Mouse (Mus musculus): ENCODE measurements around the gene Rpp25l. TPM values are rescaled to one million over a fixed set of nuclear protein-coding genes. Genes with fewer than 3 reads are reported as not detected.

The Rpp25l gene
- polyA plus RNA-seq, 2 experiments = 24.0 to 31.4 TPM

- Histone ChIP-seq H3K4me1 (replicated peaks; ENCODE audit: control insufficient read depth in 2 of 2, insufficient read depth in 2 of 2, low read length in 1 of 2) (peaks cover 18 to 30% of the 10 kb centered on the region in 2 experiments), H3K4me2 (ENCODE audit: low read depth) (peak overlapping the region; percentile 70)
- TF ChIP-seq CTCF (IDR thresholded peaks at IDR 0.05; ENCODE audit: low read depth) (peak; percentile 63), EP300 (IDR thresholded peaks at IDR 0.05; ENCODE audit: low read depth) (no peak)
Measured at GRCm38 (mm10) chr4:41760288-41760721, 47.0 kb upstream of the Rpp25l start.

GRCm38 (mm10) chr4:41759656-41760287 lies 46.4 kb upstream of the Rpp25l start:
- DNase-seq (ENCODE audit: low read depth in 3 of 3, low spot score in 3 of 3) (no peak), ATAC-seq (ENCODE audit: insufficient read depth) (peak; percentile 27)
- H3K9ac ChIP-seq (replicated peaks) = peak overlapping the region; percentile 47
- WGBS (ENCODE audit: insufficient replicate concordance) = 20% methylated on average over 6 of the region's 6 CpGs
- H3K27me3 ChIP-seq (ENCODE audit: control insufficient read depth, insufficient read depth, low read length) = no peaks in the 10 kb centered on the region
- no peaks in the 10 kb centered on the region for H3K9me3 ChIP-seq (ENCODE audit: control insufficient read depth, low read length)
- peak overlapping the region; percentile 4 for H3K27ac ChIP-seq
- peaks cover 18 to 31% of the 10 kb centered on the region in 2 experiments for H3K4me1 ChIP-seq (replicated peaks; ENCODE audit: control insufficient read depth in 2 of 2, insufficient read depth in 2 of 2, low read length in 1 of 2)
- no peaks in the 10 kb centered on the region; the same call in 1 of the 2 replicates for H3K36me3 ChIP-seq (replicated peaks; ENCODE audit: control insufficient read depth, insufficient read depth, low read depth)
- peak overlapping the region; percentile 70 for H3K4me2 ChIP-seq (ENCODE audit: low read depth)
- TF ChIP-seq CTCF (IDR thresholded peaks at IDR 0.05; ENCODE audit: low read depth) = no peak
- TF ChIP-seq EP300 (IDR thresholded peaks at IDR 0.05; ENCODE audit: low read depth) = no peak
- H3K4me3 ChIP-seq (ENCODE audit: insufficient read depth in 1 of 2, low read depth in 2 of 2, low read length in 2 of 2) = peak overlapping the region; percentile 41 to 52

More at GRCm38 (mm10) chr4:41760288-41760721, 47.0 kb upstream of the Rpp25l start:
- DNase-seq (ENCODE audit: low read depth in 3 of 3, low spot score in 3 of 3) (peak; percentile 71 to 75 (median 71)), ATAC-seq (ENCODE audit: insufficient read depth) (peak; percentile 87)
- Histone ChIP-seq H3K27ac (peak overlapping the region; percentile 27), H3K9me3 (ENCODE audit: control insufficient read depth, low read length) (no peaks in the 10 kb centered on the region), H3K27me3 (ENCODE audit: control insufficient read depth, insufficient read depth, low read length) (no peaks in the 10 kb centered on the region), H3K9ac (replicated peaks) (peak overlapping the region; percentile 47), H3K36me3 (replicated peaks; ENCODE audit: control insufficient read depth, insufficient read depth, low read depth) (no peaks in the 10 kb centered on the region; the same call in 1 of the 2 replicates), H3K4me3 (ENCODE audit: insufficient read depth in 1 of 2, low read depth in 2 of 2, low read length in 2 of 2) (peak overlapping the region; percentile 41 to 52)
- WGBS (ENCODE audit: insufficient replicate concordance) = 1% methylated on average over 15 of the region's 15 CpGs

GRCm38 (mm10) chr4:41759206-41759605 lies 45.9 kb upstream of the Rpp25l start:
- Histone ChIP-seq H3K9me3 (ENCODE audit: control insufficient read depth, low read length) (no peaks in the 10 kb centered on the region), H3K27ac (peak overlapping the region; percentile 4; the same call in 1 of the 2 replicates), H3K4me3 (ENCODE audit: insufficient read depth in 1 of 2, low read depth in 2 of 2, low read length in 2 of 2) (no peak overlapping the region), H3K4me1 (replicated peaks; ENCODE audit: control insufficient read depth in 2 of 2, insufficient read depth in 2 of 2, low read length in 1 of 2) (peaks cover 18 to 34% of the 10 kb centered on the region in 2 experiments), H3K36me3 (replicated peaks; ENCODE audit: control insufficient read depth, insufficient read depth, low read depth) (no peaks in the 10 kb centered on the region; the same call in 1 of the 2 replicates), H3K9ac (replicated peaks) (no peak overlapping the region), H3K4me2 (ENCODE audit: low read depth) (no peak overlapping the region), H3K27me3 (ENCODE audit: control insufficient read depth, insufficient read depth, low read length) (no peaks in the 10 kb centered on the region)
- 77% methylated on average over 9 of the region's 9 CpGs for WGBS (ENCODE audit: insufficient replicate concordance)
- no peak for DNase-seq (ENCODE audit: low read depth in 3 of 3, low spot score in 3 of 3)
- no peak for ATAC-seq (ENCODE audit: insufficient read depth)
- TF ChIP-seq CTCF (IDR thresholded peaks at IDR 0.05; ENCODE audit: low read depth) = no peak
- TF ChIP-seq EP300 (IDR thresholded peaks at IDR 0.05; ENCODE audit: low read depth) = no peak

GRCm38 (mm10) chr4:41758701-41759100 lies 45.4 kb upstream of the Rpp25l start:
- Histone ChIP-seq H3K4me1 (replicated peaks; ENCODE audit: control insufficient read depth in 2 of 2, insufficient read depth in 2 of 2, low read length in 1 of 2) (peaks cover 18 to 34% of the 10 kb centered on the region in 2 experiments), H3K4me3 (ENCODE audit: insufficient read depth in 1 of 2, low read depth in 2 of 2, low read length in 2 of 2) (no peak overlapping the region), H3K36me3 (replicated peaks; ENCODE audit: control insufficient read depth, insufficient read depth, low read depth) (no peaks in the 10 kb centered on the region; the same call in 1 of the 2 replicates), H3K4me2 (ENCODE audit: low read depth) (no peak overlapping the region), H3K9me3 (ENCODE audit: control insufficient read depth, low read length) (no peaks in the 10 kb centered on the region), H3K27ac (no peak overlapping the region), H3K9ac (replicated peaks) (no peak overlapping the region), H3K27me3 (ENCODE audit: control insufficient read depth, insufficient read depth, low read length) (no peaks in the 10 kb centered on the region)
- DNase-seq (ENCODE audit: low read depth in 3 of 3, low spot score in 3 of 3) (no peak), ATAC-seq (ENCODE audit: insufficient read depth) (no peak)
- 84% methylated on average over 4 of the region's 4 CpGs for WGBS (ENCODE audit: insufficient replicate concordance)
- TF ChIP-seq EP300 (IDR thresholded peaks at IDR 0.05; ENCODE audit: low read depth) (no peak), CTCF (IDR thresholded peaks at IDR 0.05; ENCODE audit: low read depth) (no peak)

- Histone ChIP-seq H3K36me3 (replicated peaks; ENCODE audit: control insufficient read depth, insufficient read depth, low read depth) (no peaks in the 10 kb centered on the region; the same call in 1 of the 2 replicates), H3K4me3 (ENCODE audit: insufficient read depth in 1 of 2, low read depth in 2 of 2, low read length in 2 of 2) (no peak overlapping the region), H3K4me1 (replicated peaks; ENCODE audit: control insufficient read depth in 2 of 2, insufficient read depth in 2 of 2, low read length in 1 of 2) (peaks cover 18 to 34% of the 10 kb centered on the region in 2 experiments), H3K4me2 (ENCODE audit: low read depth) (no peak overlapping the region), H3K9ac (replicated peaks) (no peak overlapping the region), H3K27ac (no peak overlapping the region), H3K9me3 (ENCODE audit: control insufficient read depth, low read length) (no peaks in the 10 kb centered on the region), H3K27me3 (ENCODE audit: control insufficient read depth, insufficient read depth, low read length) (no peaks in the 10 kb centered on the region)
- WGBS (ENCODE audit: insufficient replicate concordance) = 77% methylated on average over 11 of the region's 11 CpGs
- TF ChIP-seq CTCF (IDR thresholded peaks at IDR 0.05; ENCODE audit: low read depth) (no peak), EP300 (IDR thresholded peaks at IDR 0.05; ENCODE audit: low read depth) (no peak)
- no peak for ATAC-seq (ENCODE audit: insufficient read depth)
- no peak for DNase-seq (ENCODE audit: low read depth in 3 of 3, low spot score in 3 of 3)
Measured at GRCm38 (mm10) chr4:41758021-41758420, 44.7 kb upstream of the Rpp25l start.
